Mouse (Mus musculus) ES-E14 (cell line): ENCODE data around the gene Muc1. TPM values are rescaled to one million over a fixed set of nuclear protein-coding genes. Genes with fewer than 3 reads are reported as not detected.

Experiments used
- DNase-seq: peaks from one replicate; pipeline ENCODE4 v3.0.0-alpha.2; 2013; ENCODE audit warnings: low read depth, low spot score
- H3K27ac ChIP-seq: 2 replicates; pipeline ENCODE4 v1.5.1; 2012; ENCODE audit warnings: low read depth, mild to moderate bottlenecking, low read length, moderate library complexity, mixed read lengths; ENCODE audit not compliant: poor library complexity, insufficient read depth, severe bottlenecking
- H3K36me3 ChIP-seq: 2 replicates; pipeline ENCODE4 v1.6.1; 2012; ENCODE audit warnings: mild to moderate bottlenecking, low read length, moderate library complexity, mixed read lengths; ENCODE audit not compliant: control insufficient read depth, poor library complexity, insufficient read depth, severe bottlenecking
- H3K4me1 ChIP-seq, 2 experiments: fragments of 150-350 bp in 1 of 2; sonication (generic) in 1 of 2; 2 replicates each; pipeline ENCODE4 v1.6.1; 2012; ENCODE audit warnings: low read length in 2 of 2, mild to moderate bottlenecking in 1 of 2, mixed read lengths in 1 of 2; ENCODE audit not compliant: control insufficient read depth in 2 of 2, insufficient read depth in 2 of 2, poor library complexity in 1 of 2
- H3K4me3 ChIP-seq, 2 experiments: fragments of 150-350 bp in 1 of 2; sonication (generic) in 1 of 2; 2 replicates each; pipeline ENCODE4 v1.5.1; 2012; ENCODE audit warnings: low read length in 2 of 2, low read depth in 1 of 2, mild to moderate bottlenecking in 1 of 2, mixed read lengths in 1 of 2; ENCODE audit not compliant: insufficient read depth in 1 of 2, poor library complexity in 1 of 2, severe bottlenecking in 1 of 2
- H3K9ac ChIP-seq: 2 replicates; pipeline ENCODE4 v1.6.1; 2012; ENCODE audit warnings: low read depth, mild to moderate bottlenecking, low read length, mixed read lengths; ENCODE audit not compliant: poor library complexity, insufficient read depth, severe bottlenecking
- H3K9me3 ChIP-seq: fragments of 150-350 bp; sonication (generic); 2 replicates; pipeline ENCODE4 v1.6.1; 2012; ENCODE audit warnings: low read depth, mild to moderate bottlenecking, low read length; ENCODE audit not compliant: control insufficient read depth, insufficient read depth
- CHD2 ChIP-seq: IDR thresholded peaks from 2 replicates; pipeline ENCODE4 v1.6.1; 2014; ENCODE audit warnings: mild to moderate bottlenecking, low read depth, low read length, inconsistent platforms
- HCFC1 ChIP-seq: IDR thresholded peaks from 2 replicates; pipeline ENCODE4 v1.6.1; 2012; ENCODE audit warnings: low read length, inconsistent platforms, borderline replicate concordance; ENCODE audit not compliant: insufficient read depth
- MAFK ChIP-seq: IDR thresholded peaks from 2 replicates; pipeline ENCODE4 v1.6.1; 2014; ENCODE audit warnings: mild to moderate bottlenecking, low read depth, low read length, inconsistent platforms; ENCODE audit not compliant: insufficient read depth
- ZC3H11A ChIP-seq: IDR thresholded peaks from 2 replicates; pipeline ENCODE4 v1.6.1; 2012; ENCODE audit warnings: low read depth, mild to moderate bottlenecking, inconsistent platforms, low read length, borderline replicate concordance
- ZNF384 ChIP-seq: IDR thresholded peaks from 2 replicates; pipeline ENCODE4 v1.6.1; 2012; ENCODE audit warnings: low read depth, low read length, inconsistent platforms
- in situ Hi-C, 2 experiments: fragments of 600-800 bp; cut with MboI; formaldehyde crosslinking; loops; one replicate each; pipeline ENCODE4 v1.15.1; 2025; ENCODE audit warnings: low sequenced_read_pairs in 2 of 2, inconsistent platforms in 1 of 2; ENCODE audit not compliant: unreplicated experiment in 2 of 2
- total RNA-seq: library from RNA; depleted of rRNA; stranded (reverse); fragments of 300-350 nt; gene quantifications from 2 replicates; pipeline ENCODE4 v1.2.3, GENCODE M21; 2012

The Muc1 gene
- total RNA-seq, 1 experiment: 3.0 TPM

- TF ChIP-seq ZC3H11A (no peak), CHD2 (no peak), HCFC1 (no peak), MAFK (no peak), ZNF384 (no peak)
- no peak overlapping the region for H3K4me3 ChIP-seq
- no peak overlapping the region for H3K27ac ChIP-seq
- no peaks in the 10 kb centered on the region for H3K9me3 ChIP-seq
- H3K36me3 ChIP-seq: no peaks in the 10 kb centered on the region
- peaks cover 8 to 24% of the 10 kb centered on the region in 2 experiments; a peak in 3 of 4 replicates for H3K4me1 ChIP-seq
- in situ Hi-C loops: no loop called here
- no peak for DNase-seq
- no peak overlapping the region for H3K9ac ChIP-seq
These were observed 2.5 kb downstream of the Muc1 start for GRCm38 (mm10) chr3:89231345-89231744.

GRCm38 (mm10) chr3:89231772-89232275 lies 3.0 kb downstream of the Muc1 start:
- no peak for DNase-seq
- TF ChIP-seq HCFC1 (no peak), MAFK (no peak), CHD2 (no peak), ZNF384 (no peak), ZC3H11A (no peak)
- peaks cover 8 to 24% of the 10 kb centered on the region in 2 experiments; a peak in 3 of 4 replicates for H3K4me1 ChIP-seq
- H3K9ac ChIP-seq: no peak overlapping the region
- no peak overlapping the region for H3K4me3 ChIP-seq
- in situ Hi-C loops: no loop called here
- H3K9me3 ChIP-seq: no peaks in the 10 kb centered on the region
- H3K36me3 ChIP-seq: no peaks in the 10 kb centered on the region
- H3K27ac ChIP-seq: no peak overlapping the region

GRCm38 (mm10) chr3:89232614-89233013 lies 3.8 kb downstream of the Muc1 start:
- Histone ChIP-seq H3K36me3 (peaks cover 3% of the 10 kb centered on the region; the same call in 1 of the 2 replicates), H3K9ac (no peak overlapping the region), H3K4me3 (no peak overlapping the region), H3K27ac (no peak overlapping the region), H3K9me3 (no peaks in the 10 kb centered on the region), H3K4me1 (peaks cover 8 to 23% of the 10 kb centered on the region in 2 experiments; a peak in 3 of 4 replicates)
- in situ Hi-C loops: no loop called here
- DNase-seq: no peak
- TF ChIP-seq HCFC1: no peak
- TF ChIP-seq ZC3H11A: no peak
- no peak for TF ChIP-seq ZNF384
- TF ChIP-seq MAFK: no peak
- TF ChIP-seq CHD2: no peak

- TF ChIP-seq CHD2 (no peak), ZNF384 (no peak), ZC3H11A (no peak), HCFC1 (no peak)
- no peak overlapping the region for H3K9ac ChIP-seq
- no peak overlapping the region for H3K4me3 ChIP-seq
- no peak overlapping the region for H3K27ac ChIP-seq
- in situ Hi-C loops: no loop called here
- H3K36me3 ChIP-seq: peaks cover 4% of the 10 kb centered on the region
- no peaks in the 10 kb centered on the region for H3K9me3 ChIP-seq
- no peak for DNase-seq
- peaks cover 6 to 20% of the 10 kb centered on the region in 2 experiments; a peak in 2 of 4 replicates for H3K4me1 ChIP-seq
These were observed 4.8 kb downstream of the Muc1 start for GRCm38 (mm10) chr3:89233562-89234110.

GRCm38 (mm10) chr3:89236516-89236915 lies 7.7 kb downstream of the Muc1 start:
- TF ChIP-seq ZC3H11A (no peak), HCFC1 (no peak), ZNF384 (no peak), CHD2 (no peak), MAFK (no peak)
- H3K36me3 ChIP-seq: peaks cover 4% of the 10 kb centered on the region
- in situ Hi-C loops: no loop called here
- H3K9me3 ChIP-seq: no peaks in the 10 kb centered on the region
- 0 out of 4 replicates have a peak overlapping the region, but pooled peaks of 1 of the 2 experiments have one; percentile 4 for H3K4me3 ChIP-seq
- H3K9ac ChIP-seq: no peak overlapping the region
- H3K27ac ChIP-seq: no peak overlapping the region
- DNase-seq: no peak
- H3K4me1 ChIP-seq: peaks cover 2 to 15% of the 10 kb centered on the region in 2 experiments; a peak in 2 of 4 replicates
